Mouse (Mus musculus) embryo, embryonic 9.5 days (tissue): ENCODE results near the gene H2-M5.
"Not testable (repeated sequence)": the region's sequence is repeated elsewhere in the genome, so short reads cannot be mapped to it uniquely, and the experiment has no call there.

Source experiments
- DNase-seq: peaks from one replicate; pipeline ENCODE4 v3.0.0-alpha.2; 2017; ENCODE audit errors: extremely low spot score

The H2-M5 gene

GRCm38 (mm10) chr17:36989437-36989836 is at the start of gene H2-M5:
Gene H2-M5 (minus strand): TSS chr17:36989537.
- DNase-seq = no peak

- DNase-seq = no peak
Observed at GRCm38 (mm10) chr17:37029162-37029561, 39.8 kb upstream of the H2-M5 start.

DNA sequence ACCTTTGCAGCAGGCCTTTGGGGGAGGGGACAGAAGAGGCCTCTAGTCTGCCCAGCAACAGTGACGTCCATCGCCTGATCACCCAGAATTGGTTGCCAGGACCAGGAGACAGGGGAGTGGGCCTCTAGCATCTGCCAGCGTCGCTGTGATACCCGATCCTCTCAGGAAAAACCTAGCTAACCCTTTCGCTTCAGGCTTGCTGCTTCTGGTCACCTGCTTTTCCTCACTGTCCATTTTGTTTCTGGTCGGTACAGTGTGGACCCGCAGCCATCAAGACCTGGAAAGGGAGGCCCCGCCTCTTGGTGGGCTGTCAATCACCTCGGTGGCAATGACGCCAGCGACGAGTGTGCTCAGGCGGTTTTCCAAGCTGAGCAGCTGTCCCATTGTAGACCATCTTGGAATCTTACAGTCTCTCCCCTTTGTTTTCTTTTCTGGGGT is 39.4 kb upstream of the H2-M5 start:
- DNase-seq = peak; percentile 98

GRCm38 (mm10) chr17:37028212-37028611 is 38.9 kb upstream of the H2-M5 start:
- no peak for DNase-seq

DNA sequence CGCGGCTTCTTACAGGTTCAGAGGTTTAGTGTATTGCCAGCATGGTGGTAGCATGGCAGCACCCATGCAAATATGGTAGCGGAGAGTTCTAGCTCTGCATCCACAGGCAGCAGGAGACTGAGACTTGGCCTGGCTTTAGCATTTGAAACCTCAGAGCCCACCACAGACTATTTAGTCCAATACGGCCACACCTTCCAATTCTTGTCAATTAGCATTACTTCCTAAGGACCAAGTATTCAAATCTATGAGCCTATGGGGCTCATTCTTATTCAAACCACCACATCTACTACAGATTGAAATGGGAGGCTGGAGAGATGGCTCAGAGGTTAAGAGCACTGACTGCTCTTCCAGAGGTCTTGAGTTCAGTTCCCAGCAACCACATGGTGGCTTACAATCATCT is 38.1 kb upstream of the H2-M5 start:
- DNase-seq = no peak

DNA sequence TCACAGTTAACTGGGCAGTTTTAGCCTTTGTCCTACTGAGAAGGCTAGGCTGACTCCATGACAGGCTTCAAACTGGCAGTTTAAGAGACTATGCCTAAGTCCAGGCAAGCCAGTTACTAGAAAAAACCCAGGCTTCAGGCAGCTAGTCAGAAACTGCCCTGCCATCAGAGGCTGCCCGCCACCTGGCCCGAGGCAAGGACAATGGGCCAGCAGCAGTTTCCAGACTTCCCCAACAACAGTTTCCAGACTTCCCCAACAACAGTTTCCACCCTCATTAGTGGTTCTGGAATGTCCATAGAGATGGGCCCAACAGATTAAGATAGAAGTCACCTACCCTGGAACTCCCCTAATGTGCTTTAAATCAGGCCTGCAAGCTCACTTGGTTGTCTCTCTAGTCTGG is 37.1 kb upstream of the H2-M5 start:
- DNase-seq = no peak

DNA sequence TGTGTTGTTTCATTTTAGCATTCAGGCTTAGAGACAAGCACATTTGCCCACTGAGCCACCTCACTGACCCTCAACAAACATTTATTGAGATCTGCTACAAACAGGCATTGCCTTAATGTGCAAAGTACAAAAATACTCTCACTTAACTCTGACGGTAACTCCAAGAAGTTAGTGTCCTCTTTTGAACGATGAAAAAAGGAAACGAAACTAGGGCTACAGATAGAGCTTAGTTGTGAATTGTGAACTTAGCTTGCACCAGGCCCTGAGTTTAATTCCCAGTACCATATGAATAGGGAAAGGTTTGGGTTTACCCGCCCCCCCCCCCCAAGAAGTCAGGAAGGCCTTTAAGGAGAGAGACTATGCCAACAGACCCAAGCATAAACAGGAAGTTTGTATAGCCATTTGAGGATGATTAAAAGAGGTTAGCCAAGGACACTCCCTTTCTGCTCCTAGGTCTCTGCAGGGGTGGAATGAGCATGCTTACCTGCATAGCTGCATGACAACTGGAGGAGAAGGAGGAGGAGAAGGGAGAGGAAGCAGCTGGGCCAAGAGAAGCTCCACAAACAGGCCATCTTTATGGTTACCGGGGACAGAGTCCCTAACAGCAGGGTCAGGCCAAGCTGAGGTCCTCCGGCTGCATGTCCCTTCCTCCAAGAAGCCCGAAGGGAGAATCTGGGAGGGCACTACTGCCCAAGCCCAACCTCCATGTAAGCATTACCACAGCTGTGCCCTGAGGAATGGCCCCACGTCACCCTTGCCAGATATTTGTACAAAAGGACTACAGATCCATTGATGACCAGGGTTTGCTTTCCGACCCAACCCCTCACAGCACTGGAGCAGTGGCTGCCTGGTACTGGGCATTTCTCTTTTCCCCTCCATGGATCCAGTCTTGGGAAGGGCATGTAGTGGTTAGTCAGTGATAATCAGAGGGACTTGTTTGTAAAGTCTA is 33.6 kb upstream of the H2-M5 start, which contains the start of gene Mog:
TSS of gene Mog (minus strand) at position 771 of the 949 bp plus-strand sequence.
- DNase-seq = no peak

GRCm38 (mm10) chr17:37019242-37019641 is 29.9 kb upstream of the H2-M5 start:
- not testable (repeated sequence) for DNase-seq

DNA sequence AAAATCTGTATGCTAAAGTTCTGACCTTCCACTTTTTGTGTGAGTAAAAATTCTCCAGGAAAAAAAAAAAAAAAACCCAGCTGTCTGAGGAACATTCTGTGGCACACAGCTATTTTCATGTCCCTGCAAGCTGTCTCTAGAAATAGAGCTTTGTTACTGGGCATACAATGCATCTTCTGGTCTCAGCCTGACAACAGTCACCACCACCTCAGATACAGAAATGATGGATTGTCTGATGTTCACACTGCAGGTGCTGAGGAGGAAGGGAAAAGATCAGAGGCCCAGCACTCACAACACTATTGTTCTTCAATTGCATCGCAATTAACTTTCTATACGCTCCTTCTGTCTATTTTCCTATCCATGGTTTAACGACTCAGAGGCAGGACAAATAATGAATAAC is 29.0 kb upstream of the H2-M5 start:
- no peak for DNase-seq

- DNase-seq = no peak
Observed at GRCm38 (mm10) chr17:37016333-37016732, 27.0 kb upstream of the H2-M5 start.

GRCm38 (mm10) chr17:37012141-37012540 is 22.8 kb upstream of the H2-M5 start:
- no peak for DNase-seq

GRCm38 (mm10) chr17:37011719-37012118 is 22.4 kb upstream of the H2-M5 start:
- no peak for DNase-seq

DNA sequence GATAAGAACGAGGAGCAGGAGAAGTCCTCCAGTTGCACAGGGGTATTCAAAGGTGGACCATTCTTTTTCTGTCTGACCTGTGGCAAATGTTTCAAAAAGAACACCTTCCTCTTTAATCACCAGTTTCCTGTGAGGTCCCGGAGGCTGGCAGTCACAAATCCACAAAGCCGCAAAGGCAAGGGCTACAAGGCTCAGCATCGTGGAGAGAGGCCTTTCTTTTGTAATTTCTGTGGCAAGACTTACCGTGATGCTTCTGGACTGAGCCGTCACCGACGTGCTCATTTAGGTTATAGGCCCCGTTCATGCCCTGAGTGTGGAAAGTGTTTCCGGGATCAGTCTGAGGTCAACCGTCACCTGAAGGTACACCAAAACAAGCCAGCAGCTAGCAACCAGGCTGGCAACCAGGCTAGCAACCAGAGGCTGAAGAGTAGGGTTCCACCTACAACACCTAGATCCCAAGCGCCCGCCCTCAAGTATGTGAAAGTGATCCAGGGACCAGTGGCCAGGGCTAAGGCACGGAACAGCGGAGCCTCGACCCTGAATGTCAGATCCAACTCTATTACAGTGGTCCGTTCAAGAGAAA is 20.2 kb upstream of the H2-M5 start:
- DNase-seq = no peak

DNA sequence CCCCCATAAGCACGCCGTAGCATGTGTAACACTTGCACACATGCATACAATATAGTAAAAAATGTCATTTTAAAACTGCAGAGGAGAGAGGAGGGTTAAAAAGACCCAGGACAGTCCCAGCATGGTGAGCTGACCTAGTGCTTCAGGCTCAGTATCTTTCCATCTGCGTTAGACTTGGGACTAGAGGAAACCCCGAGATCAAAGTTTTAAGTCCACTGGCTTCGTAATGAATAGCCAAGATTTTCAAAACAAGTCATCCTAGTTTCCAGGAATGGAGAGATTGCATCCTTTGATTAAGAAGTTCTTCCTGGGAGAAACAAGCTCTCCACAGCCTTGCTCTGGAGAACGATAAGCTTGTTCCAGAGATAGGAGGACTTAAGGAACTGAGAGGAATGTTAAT is 18.8 kb upstream of the H2-M5 start:
- DNase-seq = no peak

- no peak for DNase-seq
Observed at GRCm38 (mm10) chr17:37003366-37003765, 14.0 kb upstream of the H2-M5 start.

DNA sequence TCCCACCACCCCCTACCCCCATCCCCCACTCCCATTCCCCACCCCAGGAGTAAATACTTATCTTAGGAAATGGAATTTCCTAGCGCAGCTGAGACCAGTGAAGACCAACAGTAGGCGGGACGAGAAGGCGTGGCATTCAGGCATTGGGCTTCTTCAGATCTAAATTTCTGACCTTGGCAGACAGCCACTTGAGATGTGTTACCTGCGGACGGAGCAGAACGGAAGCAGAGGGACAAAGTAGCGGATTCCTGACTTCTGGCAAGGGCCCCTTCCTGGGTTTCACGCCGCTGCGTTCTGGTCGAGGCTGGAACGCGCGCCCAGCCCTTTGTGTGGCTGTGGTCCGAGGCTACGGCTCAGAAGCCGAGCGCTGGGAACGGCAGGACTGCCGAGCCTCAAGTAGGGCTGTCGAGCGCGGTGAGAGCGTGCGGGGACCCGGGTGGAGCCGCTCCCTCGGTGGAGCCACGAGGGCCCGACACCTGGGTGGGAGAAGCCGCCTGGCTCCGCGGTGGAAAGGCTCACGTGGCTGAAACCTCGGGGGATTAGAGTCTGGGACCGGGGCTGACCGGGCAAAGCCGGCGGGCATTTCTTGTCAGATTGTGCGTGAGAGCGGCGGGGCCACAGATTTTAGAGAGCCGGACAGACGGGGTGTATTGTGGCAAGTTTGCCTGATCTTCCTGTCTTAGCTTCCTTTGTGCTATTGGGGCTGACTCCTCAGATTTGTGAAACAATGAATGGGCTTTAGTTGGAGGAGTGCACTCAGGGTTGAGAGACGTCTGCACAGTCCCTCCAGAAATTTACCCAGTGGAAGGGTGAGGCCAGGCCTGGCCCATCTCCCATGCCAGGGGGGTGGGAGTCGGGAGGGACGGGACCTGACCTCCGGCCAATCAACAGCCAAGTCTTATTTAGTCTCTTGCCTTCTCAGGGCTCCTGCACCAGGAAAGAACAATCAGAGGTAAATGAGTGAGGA is 13.3 kb upstream of the H2-M5 start:
- DNase-seq = peak; percentile 80

- DNase-seq = no peak
Observed at GRCm38 (mm10) chr17:37000863-37001262, 11.5 kb upstream of the H2-M5 start, which contains the start of gene Zfp57. Gene Zfp57 (plus strand): TSS chr17:37001163.

GRCm38 (mm10) chr17:36998477-36998876 is 9.1 kb upstream of the H2-M5 start:
- DNase-seq = no peak

- DNase-seq = peak; percentile 79
Observed at GRCm38 (mm10) chr17:36997033-36997735, 7.8 kb upstream of the H2-M5 start.

GRCm38 (mm10) chr17:36995448-36995847 is 6.1 kb upstream of the H2-M5 start:
- DNase-seq = no peak

GRCm38 (mm10) chr17:36994528-36994927 is 5.2 kb upstream of the H2-M5 start:
- no peak for DNase-seq
